Mouse (Mus musculus) spleen, adult 18-20 months (tissue): ENCODE measurements around the gene Emc9.

ENCODE experiments used
- DNase-seq, 2 experiments: peaks; one replicate each; pipeline ENCODE4 v3.0.0; 2022; ENCODE audit warnings: mixed read lengths in 2 of 2

Gene Emc9

GRCm38 (mm10) chr14:55590748-55591330, 5.7 kb upstream of the Emc9 start, which contains the start of gene Psme2:
Gene Psme2, minus strand, starts transcription at chr14:55591113.
- peak; percentile 76 to 80 for DNase-seq

- no peak for DNase-seq
These were observed 4.8 kb upstream of the Emc9 start for GRCm38 (mm10) chr14:55589771-55590448.

GRCm38 (mm10) chr14:55589271-55589670, 4.2 kb upstream of the Emc9 start:
- no peak for DNase-seq

- no peak for DNase-seq
These were observed 1.0 kb upstream of the Emc9 start for GRCm38 (mm10) chr14:55586149-55586548.

GRCm38 (mm10) chr14:55585566-55585960, 461 bp upstream of the Emc9 start:
- DNase-seq: no peak

- no peak for DNase-seq
These were observed 800 bp downstream of the Emc9 start for GRCm38 (mm10) chr14:55584303-55584701.

GRCm38 (mm10) chr14:55581981-55582681, 3.0 kb downstream of the Emc9 start:
- no peak for DNase-seq

- no peak for DNase-seq
These were observed 4.4 kb downstream of the Emc9 start for GRCm38 (mm10) chr14:55580731-55581130.

GRCm38 (mm10) chr14:55579511-55580496, 5.3 kb downstream of the Emc9 start:
- no peak for DNase-seq

GRCm38 (mm10) chr14:55578668-55579269, 6.3 kb downstream of the Emc9 start:
- peak in 1 of 2 experiments; percentile 65 for DNase-seq

GRCm38 (mm10) chr14:55577871-55578667, 7.0 kb downstream of the Emc9 start, which contains the start of gene Psme1:
Gene Psme1, plus strand, starts transcription at chr14:55578123.
- DNase-seq: peak; percentile 78 to 81

- DNase-seq: no peak
These were observed 8.7 kb downstream of the Emc9 start for GRCm38 (mm10) chr14:55576376-55576775.

- DNase-seq: no peak
These were observed 9.4 kb downstream of the Emc9 start for GRCm38 (mm10) chr14:55575711-55576110.

- no peak for DNase-seq
These were observed 9.8 kb downstream of the Emc9 start, which contains the start of gene Fitm1 for GRCm38 (mm10) chr14:55575302-55575701. Gene Fitm1, plus strand, starts transcription at chr14:55575617.

GRCm38 (mm10) chr14:55571760-55572159, 13.3 kb downstream of the Emc9 start:
- DNase-seq: no peak

GRCm38 (mm10) chr14:55570588-55570987, 14.5 kb downstream of the Emc9 start:
- no peak for DNase-seq

- DNase-seq: no peak
These were observed 17.6 kb downstream of the Emc9 start for GRCm38 (mm10) chr14:55567496-55567895.

GRCm38 (mm10) chr14:55565748-55566147, 19.4 kb downstream of the Emc9 start:
- no peak for DNase-seq

GRCm38 (mm10) chr14:55563249-55563648, 21.9 kb downstream of the Emc9 start:
- DNase-seq: no peak

- DNase-seq: no peak
These were observed 23.2 kb downstream of the Emc9 start for GRCm38 (mm10) chr14:55561860-55562259.
